Mouse (Mus musculus) CH12.LX (cell line): ENCODE measurements around the gene Dnajc4.

Experiments used
- MAFK ChIP-seq: IDR thresholded peaks from 2 replicates; pipeline ENCODE4 v1.6.1; 2011; ENCODE audit warnings: low read length, improper control_type of control experiment; ENCODE audit not compliant: insufficient replicate concordance
- MYC ChIP-seq: IDR thresholded peaks from 2 replicates; pipeline ENCODE4 v1.6.1; 2011; ENCODE audit warnings: low read depth, mild to moderate bottlenecking, improper control_type of control experiment, low read length
- RAD21 ChIP-seq: IDR thresholded peaks from 2 replicates; pipeline ENCODE4 v1.6.1; 2011; ENCODE audit warnings: low read depth, mild to moderate bottlenecking, low read length, improper control_type of control experiment, moderate library complexity
- USF1 ChIP-seq: IDR thresholded peaks from 2 replicates; pipeline ENCODE4 v1.6.1; 2014; ENCODE audit warnings: low read depth, mild to moderate bottlenecking, inconsistent platforms, low read length, improper control_type of control experiment
- USF2 ChIP-seq: conservative IDR thresholded peaks from 2 replicates; pipeline ENCODE4 v1.6.1; 2011; ENCODE audit warnings: low read depth, low read length, improper control_type of control experiment

DNA sequence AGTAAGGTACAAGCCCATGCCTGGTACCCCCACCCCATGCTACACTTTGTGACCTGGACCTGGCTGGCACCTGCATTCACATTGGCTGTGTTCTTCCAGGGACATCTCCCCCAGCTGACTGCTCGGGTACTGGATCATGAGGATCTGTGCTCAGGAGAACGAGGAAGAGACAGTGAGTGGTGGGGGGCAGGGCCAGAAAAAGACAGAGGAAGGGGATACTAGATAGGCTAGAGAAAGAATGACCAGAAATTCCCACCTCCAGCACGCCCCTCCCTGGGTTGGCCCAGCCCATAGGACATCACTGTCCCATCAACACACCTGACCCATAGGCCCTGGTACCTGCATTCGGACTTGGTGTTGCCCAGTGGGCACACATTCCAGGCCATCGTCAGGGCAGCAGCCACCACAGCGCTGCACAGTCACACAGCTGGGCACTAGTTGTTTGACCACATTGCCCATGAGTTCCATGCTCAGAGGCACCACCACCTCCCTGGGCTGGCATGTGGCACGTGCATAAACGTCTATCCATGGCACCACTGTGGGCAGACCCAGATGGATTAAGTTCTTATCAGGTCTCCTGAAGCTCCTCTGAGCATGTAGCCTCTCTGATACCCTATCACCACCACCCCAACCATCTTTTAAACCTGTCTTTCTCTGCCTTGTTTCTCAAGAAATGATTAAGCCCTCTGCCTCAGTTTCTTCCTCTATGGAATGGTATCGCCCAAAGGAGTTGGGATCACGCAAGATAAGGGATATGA lies 6.2 kb downstream of the Dnajc4 start:
- TF ChIP-seq USF1 (no peak), RAD21 (no peak), MAFK (no peak), USF2 (no peak), MYC (no peak)
